Mouse (Mus musculus) ES-CJ7 (cell line): ENCODE data around the gene Ythdf2.

ENCODE experiments used
- DNase-seq: peaks from one replicate; pipeline ENCODE4 v3.0.0; 2011; ENCODE audit warnings: low read depth, low spot score

Ythdf2 gene

GRCm38 (mm10) chr4:132211953-132212734 is at the start of gene Ythdf2:
Gene Ythdf2, minus strand, starts transcription at chr4:132212303.
- DNase-seq: peak; percentile 95

- peak; percentile 50 for DNase-seq
Measured at GRCm38 (mm10) chr4:132260404-132261379, 48.6 kb upstream of the Ythdf2 start.

GRCm38 (mm10) chr4:132259248-132259647 is 47.1 kb upstream of the Ythdf2 start:
- no peak for DNase-seq

- DNase-seq: no peak
Measured at GRCm38 (mm10) chr4:132256384-132256783, 44.3 kb upstream of the Ythdf2 start.

- no peak for DNase-seq
Measured at GRCm38 (mm10) chr4:132254986-132255385, 42.9 kb upstream of the Ythdf2 start.

GRCm38 (mm10) chr4:132253622-132254021 is 41.5 kb upstream of the Ythdf2 start:
- no peak for DNase-seq

- DNase-seq: no peak
Measured at GRCm38 (mm10) chr4:132253128-132253527, 41.0 kb upstream of the Ythdf2 start.

- DNase-seq: no peak
Measured at GRCm38 (mm10) chr4:132251596-132251995, 39.5 kb upstream of the Ythdf2 start.

GRCm38 (mm10) chr4:132247451-132247997 is 35.4 kb upstream of the Ythdf2 start:
- DNase-seq: no peak

- no peak for DNase-seq
Measured at GRCm38 (mm10) chr4:132245643-132246042, 33.5 kb upstream of the Ythdf2 start.

- no peak for DNase-seq
Measured at GRCm38 (mm10) chr4:132241208-132241607, 29.1 kb upstream of the Ythdf2 start.

- DNase-seq: no peak
Measured at GRCm38 (mm10) chr4:132240367-132240766, 28.3 kb upstream of the Ythdf2 start.

- peak; percentile 39 for DNase-seq
Measured at GRCm38 (mm10) chr4:132238356-132238755, 26.3 kb upstream of the Ythdf2 start.

- no peak for DNase-seq
Measured at GRCm38 (mm10) chr4:132234710-132235109, 22.6 kb upstream of the Ythdf2 start.

- no peak for DNase-seq
Measured at GRCm38 (mm10) chr4:132230422-132230821, 18.3 kb upstream of the Ythdf2 start.

- DNase-seq: peak; percentile 73
Measured at GRCm38 (mm10) chr4:132222001-132222400, 9.9 kb upstream of the Ythdf2 start.

GRCm38 (mm10) chr4:132218439-132218838 is 6.3 kb upstream of the Ythdf2 start:
- DNase-seq: peak; percentile 43

GRCm38 (mm10) chr4:132217781-132218180 is 5.7 kb upstream of the Ythdf2 start:
- DNase-seq: no peak

- no peak for DNase-seq
Measured at GRCm38 (mm10) chr4:132216602-132217001, 4.5 kb upstream of the Ythdf2 start.

- DNase-seq: no peak
Measured at GRCm38 (mm10) chr4:132214847-132215246, 2.7 kb upstream of the Ythdf2 start.

- no peak for DNase-seq
Measured at GRCm38 (mm10) chr4:132211091-132211942, 786 bp downstream of the Ythdf2 start.
